Mouse (Mus musculus) megakaryocyte, embryonic 14.5 days (primary cell): ENCODE results near the gene Mrpl45.

ENCODE experiments used
- FLI1 ChIP-seq: IDR thresholded peaks from 2 replicates; pipeline ENCODE4 v1.6.1; 2012; ENCODE audit warnings: low read length, inconsistent platforms, mixed read lengths
- GATA1 ChIP-seq: IDR thresholded peaks from 3 replicates; pipeline ENCODE4 v1.6.1; 2012; ENCODE audit warnings: mixed read lengths, low read length, inconsistent platforms, borderline replicate concordance

- TF ChIP-seq GATA1 = no peak
- no peak for TF ChIP-seq FLI1
Measured at GRCm38 (mm10) chr11:97285852-97286775, 29.4 kb upstream of the Mrpl45 start.
